In genomic region chr6:148830748-148831727, GRCm38 (mm10) we compare ENCODE assay signal across 8 mouse cellular contexts. TPM values are rescaled to one million over a fixed set of nuclear protein-coding genes. Genes with fewer than 3 reads are reported as not detected.
A peak's percentile ranks its signal among the peaks of the same experiment; 100 is the strongest.
DNase-seq lines count a peak whose midpoint lies in the region; ATAC-seq lines count a peak whose summit lies in the region.

TSS of gene Ipo8 (minus strand) at chr6:148831467.

- no peaks in the 10 kb centered on the region for H3K36me3 ChIP-seq in hindbrain, embryonic 14.5 days (replicated peaks; ENCODE audit: control insufficient read depth, insufficient read depth)

- H3K9me3 ChIP-seq in hindbrain, embryonic 14.5 days (ENCODE audit: control insufficient read depth, low read length) = no peaks in the 10 kb centered on the region

- peak within 1 kb of the TSS; percentile 69 for H3K9ac ChIP-seq in hindbrain, embryonic 14.5 days

- H3K4me1 ChIP-seq in hindbrain, embryonic 14.5 days (replicated peaks; ENCODE audit: control insufficient read depth, insufficient read depth, low read length) = peaks cover 14% of the 10 kb centered on the region

- H3K4me3 ChIP-seq in hindbrain, embryonic 14.5 days (replicated peaks; ENCODE audit: low read length) = peak within 1 kb of the TSS; percentile 71

- H3K27me3 ChIP-seq in hindbrain, embryonic 14.5 days (ENCODE audit: control insufficient read depth, insufficient read depth, low read length) = no peaks in the 10 kb centered on the region

- H3K27ac ChIP-seq in hindbrain, embryonic 14.5 days = 0 out of 2 replicates have a peak within 1 kb of the TSS, but pooled peaks have one; percentile 33

- WGBS in hindbrain, embryonic 14.5 days = under 1% methylated on average over 47 of the region's 47 CpGs

- DNase-seq in R1 (ENCODE audit: low read depth, low spot score) = peak; percentile 98
- peak; percentile 93 to 95 for DNase-seq in cerebellum, postnatal 25 days
- peak; percentile 75 to 87 for DNase-seq in frontal cortex, postnatal 25 days (ENCODE audit: low spot score in 2 of 2)
- DNase-seq in hindbrain, embryonic 14.5 days (ENCODE audit: low spot score) = peak; percentile 92
- peak; percentile 90 to 93 for DNase-seq in layer of hippocampus, postnatal 36 days
- DNase-seq in lung, postnatal 36 days = peak; percentile 97
- peak; percentile 98 for DNase-seq in retina, postnatal 1 day
- DNase-seq in urinary bladder, adult 18-20 months (ENCODE audit: low spot score in 2 of 2) = peak; percentile 70 to 88

- peak; percentile 100 for ATAC-seq in hindbrain, embryonic 14.5 days (ENCODE audit: low FRiP score)

- peak within 1 kb of the TSS; percentile 93 for H3K4me2 ChIP-seq in hindbrain, embryonic 14.5 days (replicated peaks)

RNA-seq across cellular contexts. Expression of gene Ipo8, which starts in this region (rescaled TPM):
- 15.5 and 16.7 TPM in 2 replicates for polyA plus RNA-seq in hindbrain, embryonic 14.5 days (2014; fragmentation: Nextera tagmentation; extraction: Ambion mirVana)
- total RNA-seq in layer of hippocampus, postnatal 36 days (2021) = 10 to 100 TPM; 47.7 to 48.0 TPM

Comparison
In these comparisons a context has a peak if more than half of its experiments do, and no peak if none do; other contexts are left out.
1. Peak in every context shown above with its lines: DNase-seq, ATAC-seq, H3K4me3 ChIP-seq and H3K27ac ChIP-seq.